Mouse (Mus musculus) thymus, postnatal 4 days (tissue): ENCODE data around the gene Gm26661.
A peak's percentile ranks its signal among the peaks of the same experiment; 100 is the strongest.

Source experiments
- DNase-seq: peaks from one replicate; pipeline ENCODE4 v3.0.0; 2021

Gene Gm26661

DNA sequence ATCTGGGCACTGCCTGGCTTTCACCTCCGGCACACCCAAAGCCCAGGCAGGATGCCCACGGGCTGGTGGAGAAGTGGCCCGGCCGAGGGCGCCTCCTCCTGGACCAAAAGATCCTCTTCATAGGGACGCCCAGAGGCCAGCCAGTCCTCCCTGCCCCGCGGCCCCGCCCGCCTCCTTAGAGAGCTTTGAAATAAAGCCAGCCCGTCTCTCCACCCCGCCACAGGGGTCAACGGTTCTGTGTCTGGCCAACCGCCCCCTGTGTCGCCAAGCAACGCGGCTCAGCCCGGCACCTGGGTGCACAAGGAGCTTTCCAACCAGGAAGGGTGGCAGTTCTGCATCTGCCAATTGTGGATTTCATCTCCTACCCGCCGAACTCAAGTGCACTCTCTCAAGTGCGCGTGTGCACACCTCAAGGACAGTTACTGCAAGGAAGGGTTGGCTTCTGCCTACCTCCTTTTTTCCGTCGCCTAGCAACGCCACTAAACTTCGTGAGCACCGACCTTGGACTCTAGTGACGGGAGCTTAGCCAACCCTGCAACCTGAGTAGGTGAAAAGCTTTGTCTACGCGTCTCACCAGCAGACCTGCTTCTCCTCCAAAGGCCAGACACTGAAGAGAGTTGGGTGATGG, at the start of gene Gm26661:
Gene Gm26661, plus strand, starts transcription at position 56 of the 628 bp plus-strand sequence.
- peak; percentile 61 for DNase-seq

DNA sequence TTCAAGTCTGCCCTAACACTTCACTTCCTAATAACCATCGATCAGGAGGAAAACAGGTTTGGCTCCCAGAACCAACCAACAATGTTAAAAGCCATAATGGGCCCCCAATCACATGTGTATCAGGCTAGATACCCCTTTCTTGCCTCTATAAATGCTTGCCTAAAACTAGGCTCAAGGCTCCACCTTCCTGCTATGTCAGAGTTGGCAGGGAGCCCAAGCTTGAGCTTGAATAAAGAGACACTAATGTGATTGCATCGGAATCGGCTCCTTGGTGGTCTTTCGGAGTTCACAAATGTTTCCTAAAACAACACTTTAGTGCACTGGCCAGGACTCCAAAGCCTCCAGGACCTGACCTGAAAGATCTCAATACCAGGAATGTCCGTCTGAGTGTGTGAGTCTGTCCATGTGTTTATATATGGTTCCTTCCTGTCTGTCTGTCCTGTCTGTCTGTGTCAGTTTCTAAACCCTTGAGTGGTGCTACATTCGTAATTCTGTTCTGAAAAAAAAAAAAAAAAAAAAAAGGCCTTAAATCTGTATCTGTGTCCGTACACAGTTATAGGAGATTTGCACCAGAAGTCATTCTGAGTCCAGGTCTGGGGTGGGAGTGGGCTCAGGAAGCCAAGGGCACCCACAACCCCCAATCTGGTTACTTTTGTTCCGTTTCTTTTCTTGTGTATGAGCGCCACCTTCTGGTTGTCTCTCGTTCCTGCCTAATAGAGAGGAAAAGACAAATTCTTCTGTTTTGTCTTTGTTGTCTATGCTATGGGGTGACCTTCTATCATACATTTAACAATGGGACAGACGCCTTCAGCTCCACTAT, 42.2 kb upstream of the Gm26661 start:
- peak; percentile 69 for DNase-seq

DNA sequence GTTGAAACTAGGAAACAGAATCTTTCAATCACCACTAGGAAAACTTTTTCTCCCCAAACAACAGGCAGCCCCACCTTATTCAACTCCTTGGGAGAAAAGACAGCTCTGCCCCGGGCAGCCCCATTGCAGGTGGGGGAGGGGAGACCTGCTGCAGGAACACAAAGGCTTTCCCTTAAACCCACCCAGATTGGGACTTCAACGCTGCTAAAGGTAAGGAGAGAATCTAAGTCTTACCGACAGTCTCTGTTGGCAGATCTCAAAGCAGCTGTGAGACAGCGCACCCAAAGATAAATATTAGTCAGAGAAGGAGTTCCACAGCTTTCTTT, 41.7 kb upstream of the Gm26661 start:
- peak; percentile 34 for DNase-seq

DNA sequence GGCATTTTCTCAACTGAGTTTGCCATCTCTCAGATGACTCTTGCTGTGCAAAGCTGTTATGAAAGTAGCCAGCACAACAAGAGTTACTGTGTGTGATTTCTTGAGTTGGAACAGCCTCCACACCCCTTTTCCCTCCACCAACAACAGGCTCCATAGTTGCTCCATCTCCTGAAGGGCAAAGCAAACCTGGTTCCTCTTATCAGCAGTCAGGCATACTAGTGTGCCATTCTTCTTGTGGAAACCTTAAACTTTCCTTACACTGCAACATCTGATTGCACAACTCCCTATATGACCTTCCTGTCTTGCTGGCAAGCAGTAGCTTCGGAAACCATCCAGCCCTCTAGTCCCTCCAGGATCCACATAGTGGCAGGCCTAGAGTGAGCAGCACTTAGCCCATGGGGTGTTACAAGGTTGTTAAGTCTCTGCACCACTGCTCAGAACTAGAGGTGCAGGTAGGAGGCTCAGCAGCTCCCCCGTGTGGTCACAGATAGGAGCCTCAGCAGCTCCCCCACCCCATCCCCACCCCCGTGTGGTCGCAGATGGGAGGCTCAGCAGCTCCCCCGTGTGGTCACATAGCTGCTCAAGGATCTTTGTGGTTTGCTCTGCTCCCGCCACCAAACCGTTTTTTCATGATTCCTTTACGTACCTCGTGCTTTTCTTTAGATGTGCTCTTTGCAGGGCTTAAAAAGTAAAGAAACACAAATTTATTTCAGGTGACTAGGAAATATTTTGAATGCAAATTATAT, 25.6 kb upstream of the Gm26661 start:
- DNase-seq: peak; percentile 98

DNA sequence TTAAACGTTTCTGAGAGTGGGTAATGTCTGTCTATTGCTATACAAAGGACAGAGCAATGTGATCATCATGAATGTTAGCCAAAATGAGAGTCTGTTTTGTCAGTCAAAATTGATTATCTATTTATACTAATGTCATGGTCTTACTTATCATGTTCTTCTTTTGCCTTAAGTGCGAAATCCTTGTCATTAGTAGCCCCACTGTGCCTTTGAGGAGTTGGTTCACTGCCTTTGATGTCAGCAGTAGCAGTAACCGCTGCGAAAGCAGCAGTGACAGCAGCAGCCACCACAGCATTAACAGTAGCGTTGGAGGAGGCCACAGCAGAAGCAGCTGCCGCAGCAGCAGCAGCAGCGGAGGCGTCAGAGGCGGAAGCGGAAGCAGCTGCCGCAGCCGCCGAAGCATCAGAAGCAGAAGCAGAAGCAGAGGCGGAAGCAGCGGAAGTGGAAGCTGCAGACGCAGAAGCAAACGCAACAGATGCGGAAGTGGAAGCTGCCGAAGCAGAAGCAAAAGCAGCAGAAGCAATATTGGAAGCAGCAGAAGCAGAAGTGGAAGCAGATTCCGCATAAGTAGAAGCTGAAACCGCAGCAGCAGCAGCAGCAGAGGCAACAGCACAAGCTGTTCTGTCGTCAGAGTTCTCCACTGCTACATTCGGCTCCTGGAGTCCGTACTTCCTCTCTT, 17.5 kb upstream of the Gm26661 start:
- peak; percentile 76 for DNase-seq

DNA sequence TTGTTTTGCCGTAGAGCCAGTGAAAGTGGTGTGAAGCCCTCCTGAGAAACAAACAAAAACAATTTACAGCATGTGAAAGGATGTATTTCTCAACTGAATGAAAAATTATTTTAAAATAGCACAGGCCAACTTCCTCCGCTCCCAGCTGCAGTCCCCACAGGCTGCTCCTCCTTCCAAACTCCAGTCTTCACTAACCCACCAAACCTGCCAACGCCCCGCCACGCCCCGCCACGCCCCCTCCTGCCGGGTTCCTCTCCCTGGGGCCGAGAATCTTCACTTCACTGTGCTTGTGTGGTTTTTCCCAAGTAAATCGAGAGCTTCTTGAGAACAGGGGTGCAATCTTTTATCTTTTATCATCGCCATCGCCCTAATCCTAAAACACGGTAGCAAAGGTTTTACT, 5.3 kb upstream of the Gm26661 start:
- peak; percentile 32 for DNase-seq

DNA sequence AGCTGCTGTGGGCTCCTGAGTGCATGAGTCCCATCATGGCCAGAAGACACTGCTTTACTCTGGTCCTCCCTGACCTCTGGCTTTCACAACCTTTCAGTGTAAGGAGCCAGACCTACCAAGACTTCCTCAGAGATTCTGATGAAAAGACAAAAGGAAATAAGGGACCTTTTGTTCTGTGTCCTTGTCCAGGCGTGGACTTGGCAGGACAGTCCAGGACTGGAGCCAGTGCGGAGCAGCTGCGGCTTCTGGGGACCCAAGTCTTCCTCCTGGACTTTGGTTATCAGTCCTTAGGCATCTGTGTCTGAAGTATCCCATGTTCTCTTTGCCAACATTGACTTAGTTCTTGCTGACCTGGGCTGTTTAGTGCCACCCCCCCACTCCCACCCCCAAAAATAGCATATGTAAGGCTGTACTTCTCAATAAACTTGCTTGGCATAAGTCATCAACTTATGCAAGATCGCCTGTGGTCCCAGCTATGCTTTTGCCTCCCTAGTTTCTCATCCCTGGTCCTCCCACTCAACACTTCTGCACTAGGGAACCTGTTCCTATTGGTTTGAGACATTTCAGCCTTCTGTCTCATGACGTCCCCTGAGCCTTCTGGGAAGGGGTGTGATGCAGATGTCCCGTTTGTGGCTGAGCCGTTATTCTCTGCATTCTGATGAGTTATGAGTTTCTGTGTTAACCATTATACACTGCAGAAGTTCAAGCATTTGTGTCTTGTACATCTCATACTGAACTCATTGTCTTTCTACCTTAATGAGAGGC, 1.9 kb upstream of the Gm26661 start:
- DNase-seq: no peak

DNA sequence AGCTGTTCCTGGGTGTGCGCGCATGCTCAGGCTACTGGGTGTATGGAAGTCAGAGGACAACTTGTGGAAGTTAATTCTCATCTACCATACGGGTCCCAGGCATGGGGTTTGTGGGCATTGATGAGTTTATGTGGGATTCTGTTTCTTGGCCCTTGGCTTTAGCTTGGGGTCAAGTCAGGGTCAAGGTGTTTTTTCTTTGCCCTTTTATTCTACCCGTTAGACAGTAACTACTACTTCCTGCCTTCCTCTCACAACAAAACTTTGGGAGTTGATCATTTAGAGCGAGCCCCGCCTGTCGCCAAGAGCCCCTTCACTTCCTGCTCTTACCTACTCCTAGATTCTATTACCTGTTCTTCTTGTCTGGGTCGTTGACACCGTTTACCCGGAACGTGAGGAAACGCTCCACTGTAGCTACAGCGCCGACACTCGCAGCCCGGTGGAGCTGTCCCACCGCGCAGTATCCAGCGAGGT, 291 bp upstream of the Gm26661 start:
- DNase-seq: no peak

DNA sequence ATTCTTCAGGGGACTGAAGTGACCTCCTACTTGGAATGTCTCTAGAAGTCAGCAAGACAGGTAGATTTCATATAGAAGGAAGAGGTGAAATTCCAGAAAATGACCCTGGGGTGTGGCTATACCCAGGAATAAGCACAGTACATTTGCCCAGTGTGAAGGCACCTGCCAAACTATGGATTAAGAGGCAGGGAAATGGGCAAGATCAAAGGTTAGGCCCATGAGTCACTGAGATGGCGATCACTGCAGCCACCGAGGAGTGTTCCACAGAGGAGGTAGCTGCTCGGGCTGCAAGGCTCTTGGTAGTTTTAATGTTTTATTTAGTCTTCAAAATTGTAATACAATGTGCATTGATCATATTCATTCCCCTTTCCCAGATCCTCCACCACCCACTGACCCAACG, 4.6 kb downstream of the Gm26661 start:
- DNase-seq: no peak

DNA sequence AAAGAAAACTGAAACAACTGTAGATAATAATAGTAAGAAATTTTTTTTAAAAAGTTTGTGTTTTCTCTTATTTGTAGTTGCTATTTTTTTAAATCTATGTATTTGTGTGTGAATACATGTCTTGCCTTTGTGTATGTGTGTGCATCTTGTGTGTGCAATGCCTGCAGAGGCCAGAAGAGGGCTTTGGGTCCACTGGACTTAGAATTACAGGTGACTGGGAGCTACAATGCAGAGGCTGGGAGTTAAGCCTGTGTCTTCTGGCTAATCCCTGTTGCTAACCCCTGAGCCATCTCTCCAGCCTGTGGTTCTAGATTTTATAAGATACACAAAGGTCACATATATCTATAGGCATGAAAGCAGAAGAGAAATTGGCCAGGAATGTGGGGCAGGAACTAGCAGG, 9.2 kb downstream of the Gm26661 start:
- DNase-seq: no peak

DNA sequence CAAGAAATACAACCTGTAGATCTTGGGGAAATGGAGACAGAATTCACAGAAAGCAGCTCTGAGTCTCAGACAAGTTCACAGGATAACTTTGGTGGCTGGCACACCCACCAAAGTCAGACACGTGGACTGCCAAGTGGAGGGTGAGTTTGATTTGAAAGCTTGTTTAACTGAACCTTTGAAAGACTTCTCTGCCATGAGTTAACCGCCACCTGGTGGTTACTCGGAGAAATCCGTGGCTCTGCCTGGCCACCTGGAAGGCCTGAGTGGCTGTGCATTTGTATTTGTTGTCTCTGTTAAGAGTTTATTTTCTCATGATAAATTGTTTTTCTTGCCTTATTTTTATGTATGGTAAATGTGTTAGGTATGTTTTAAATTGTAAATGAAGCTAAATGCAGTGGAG, 10.4 kb downstream of the Gm26661 start:
- peak; percentile 69 for DNase-seq

DNA sequence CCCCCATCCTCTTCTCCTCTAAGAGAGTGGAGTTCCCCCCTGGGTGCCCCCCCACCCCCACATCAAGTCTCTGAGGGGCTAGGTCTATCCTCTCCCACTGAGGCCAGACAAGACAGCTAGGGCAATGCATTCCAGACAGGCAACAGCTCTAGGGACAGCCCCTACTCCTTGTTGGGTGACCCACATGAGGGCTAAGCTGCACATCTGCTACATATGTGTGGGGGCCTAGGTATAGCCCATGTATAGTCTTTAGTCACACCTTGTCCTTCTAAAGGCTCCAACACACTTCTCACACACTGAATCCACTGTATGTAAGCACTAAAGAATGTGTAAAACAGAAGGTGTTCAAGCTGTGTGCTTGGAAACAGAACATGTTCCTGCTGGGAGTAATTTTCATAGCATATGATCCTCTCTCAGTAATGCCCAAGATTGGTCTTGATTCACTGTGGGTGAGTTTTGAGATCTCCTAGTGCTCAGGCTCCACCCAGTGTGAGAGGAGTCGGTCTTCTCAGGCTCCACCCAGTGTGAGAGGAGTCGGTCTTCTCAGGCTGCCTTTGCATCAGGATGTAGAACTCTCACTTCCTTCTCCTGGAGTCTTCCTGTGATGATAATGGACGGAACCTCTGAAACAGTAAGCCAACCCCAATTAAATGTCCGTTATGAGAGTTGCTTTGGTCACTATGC, 12.6 kb downstream of the Gm26661 start:
- DNase-seq: no peak

DNA sequence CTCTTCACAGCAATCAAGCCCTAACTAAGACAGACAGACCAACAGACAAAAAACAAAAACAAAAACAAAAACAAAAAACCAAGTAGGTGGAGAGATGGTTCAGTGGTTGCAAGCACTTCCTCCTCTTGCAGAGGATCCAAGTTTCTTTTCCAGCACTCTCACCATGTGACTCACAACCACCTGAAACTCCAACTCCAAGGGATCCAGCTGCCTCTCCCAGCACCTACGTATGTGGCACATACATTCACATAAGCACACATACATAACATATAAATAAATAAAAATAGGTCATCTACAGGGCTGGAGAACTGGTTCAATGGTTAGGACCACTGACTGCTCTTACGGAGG, 13.1 kb downstream of the Gm26661 start:
- DNase-seq: no peak

DNA sequence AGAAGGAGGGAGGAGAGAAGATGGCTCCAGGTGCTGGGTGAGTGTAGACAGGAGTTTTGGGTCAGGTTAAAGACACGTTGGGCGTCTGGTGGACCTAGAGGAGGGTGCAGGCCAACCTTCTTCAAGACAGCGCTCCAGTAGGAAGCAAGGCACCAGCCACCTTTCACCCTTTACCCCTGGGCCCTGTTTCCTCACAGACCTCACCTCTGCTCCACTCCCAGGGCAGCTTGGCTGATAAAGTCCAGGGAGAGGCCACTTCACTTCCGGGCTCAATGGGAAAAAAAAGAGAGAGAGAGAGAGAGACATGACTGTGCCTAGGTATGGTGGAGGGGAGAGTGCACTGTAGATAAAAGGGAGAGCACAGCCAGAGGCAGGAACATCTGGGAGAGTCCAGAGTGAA, 16.3 kb downstream of the Gm26661 start:
- no peak for DNase-seq

DNA sequence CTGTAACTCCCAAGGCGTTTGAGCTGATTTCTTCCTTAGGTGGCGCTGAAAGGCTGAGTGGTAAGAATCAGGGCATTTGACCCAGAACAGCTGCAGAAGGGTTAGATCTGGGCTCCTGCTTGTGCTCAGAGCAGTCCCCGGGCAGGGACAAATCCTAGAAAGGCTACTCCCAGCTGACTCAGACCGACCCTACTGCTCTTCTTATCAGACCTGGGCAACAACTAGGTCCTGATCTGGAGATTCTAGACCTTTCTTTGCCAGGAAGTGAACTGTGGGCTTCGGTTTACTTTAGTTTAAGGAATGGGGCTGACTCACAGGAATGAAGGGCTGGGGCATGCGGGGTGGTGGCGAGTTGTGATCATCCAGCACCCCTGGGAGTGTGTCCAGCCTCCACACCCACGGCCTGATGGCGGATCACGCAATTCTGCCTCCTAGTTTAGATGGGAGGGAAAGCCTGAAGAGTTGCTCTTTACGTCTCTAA, 17.2 kb downstream of the Gm26661 start:
- DNase-seq: no peak

DNA sequence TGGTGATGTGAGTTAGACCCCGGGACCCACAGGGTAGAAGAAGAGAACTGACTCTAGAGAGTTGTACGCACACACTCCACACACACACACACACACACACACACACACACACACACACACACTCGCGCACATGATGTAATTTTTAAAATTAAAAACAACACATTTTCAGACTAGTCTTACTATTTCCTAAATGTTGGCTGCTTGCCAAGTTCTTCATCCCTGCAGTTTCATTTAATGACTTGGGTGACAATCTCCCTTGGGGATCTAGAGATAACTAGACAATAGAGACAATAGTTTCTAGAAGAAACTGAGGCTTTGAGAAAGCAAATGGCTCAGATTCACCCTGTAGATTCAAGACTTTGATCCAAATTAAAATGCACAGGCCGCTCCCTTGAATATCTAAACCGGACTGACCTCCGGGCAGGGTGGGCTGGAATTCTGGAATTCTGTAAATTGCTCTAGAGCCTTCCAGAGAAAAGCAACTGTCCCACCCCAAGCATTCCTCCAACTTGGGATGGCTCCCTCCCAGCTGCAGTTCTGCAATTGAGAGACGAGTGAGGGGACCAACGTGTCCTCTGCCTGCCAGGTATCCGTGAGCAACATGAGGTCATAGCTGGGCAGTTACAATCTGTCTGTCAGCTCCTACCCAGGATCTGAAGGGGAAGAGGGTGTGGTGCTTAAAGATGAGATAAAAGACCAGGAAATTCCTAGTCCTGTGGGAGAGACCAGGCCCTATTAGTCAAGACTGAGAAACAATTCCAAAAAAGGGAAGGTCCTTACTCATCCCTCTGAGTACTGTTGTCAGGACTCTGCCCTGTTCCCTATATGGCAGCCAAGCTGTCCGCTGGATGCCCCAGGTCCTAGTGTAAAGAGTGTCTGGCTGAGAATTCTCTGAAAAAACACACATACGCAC, 17.9 kb downstream of the Gm26661 start:
- no peak for DNase-seq

DNA sequence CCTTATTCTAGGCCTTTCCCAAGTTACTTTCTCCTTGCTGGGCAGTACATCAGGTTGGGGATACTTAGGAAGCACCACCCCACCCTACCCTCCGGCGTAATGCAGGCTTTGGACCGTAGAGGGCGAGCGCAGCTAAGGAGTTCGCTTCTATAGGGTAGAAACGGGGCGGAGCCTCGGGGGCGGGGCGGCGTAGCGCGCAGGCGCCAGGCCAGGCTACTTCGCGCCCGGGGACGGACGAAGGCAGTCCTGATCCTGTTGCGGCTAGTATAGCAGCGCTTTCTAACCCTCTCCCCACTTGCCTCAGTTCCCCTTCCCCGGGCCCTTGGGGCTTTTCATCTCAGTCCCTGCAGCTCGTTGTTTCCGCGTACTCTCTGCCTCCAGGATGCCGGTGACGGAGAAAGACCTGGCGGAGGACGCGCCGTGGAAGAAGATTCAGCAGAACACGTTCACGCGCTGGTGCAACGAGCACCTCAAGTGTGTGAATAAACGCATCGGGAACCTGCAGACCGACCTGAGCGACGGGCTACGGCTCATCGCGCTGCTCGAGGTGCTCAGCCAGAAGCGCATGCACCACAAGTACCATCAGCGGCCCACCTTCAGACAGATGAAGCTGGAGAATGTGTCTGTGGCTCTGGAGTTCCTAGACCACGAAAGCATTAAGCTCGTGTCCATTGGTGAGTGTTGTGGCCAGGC, 26.5 kb downstream of the Gm26661 start, which contains the start of gene Flnb:
Gene Flnb, plus strand, starts transcription at position 188 of the 693 bp plus-strand sequence.
- DNase-seq: peak; percentile 99

DNA sequence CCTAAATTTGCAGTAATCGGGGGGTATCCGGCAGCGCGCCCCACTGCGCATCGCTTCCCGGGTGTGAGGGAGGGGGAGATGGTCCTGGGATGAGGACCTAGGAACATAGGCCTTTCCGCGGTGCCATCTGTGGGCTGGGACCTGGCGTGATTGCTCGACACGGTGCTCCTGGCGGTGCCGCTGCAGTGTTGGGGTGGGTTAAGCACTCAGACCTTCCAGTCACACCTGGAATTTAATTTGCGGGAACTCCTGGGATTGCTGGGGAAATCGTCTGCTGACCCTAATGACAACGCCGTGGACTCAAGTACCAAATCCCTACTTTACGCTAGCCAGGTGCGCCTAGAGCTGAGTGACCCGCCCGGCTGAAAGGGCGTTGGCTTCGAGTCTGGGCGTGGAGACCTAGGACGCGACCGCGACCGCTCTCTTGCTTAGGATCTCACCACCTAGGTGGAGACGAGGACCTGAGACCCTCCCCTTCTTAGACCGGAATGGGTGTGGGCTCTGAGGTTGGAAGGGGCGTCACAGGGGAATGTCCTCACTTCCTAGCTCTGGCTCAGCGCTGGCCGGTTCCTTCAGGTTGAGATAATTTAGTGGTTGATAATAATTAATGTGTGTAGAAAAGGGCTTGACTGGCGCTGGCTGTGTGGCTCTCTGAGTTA, 27.2 kb downstream of the Gm26661 start:
- DNase-seq: peak; percentile 48

DNA sequence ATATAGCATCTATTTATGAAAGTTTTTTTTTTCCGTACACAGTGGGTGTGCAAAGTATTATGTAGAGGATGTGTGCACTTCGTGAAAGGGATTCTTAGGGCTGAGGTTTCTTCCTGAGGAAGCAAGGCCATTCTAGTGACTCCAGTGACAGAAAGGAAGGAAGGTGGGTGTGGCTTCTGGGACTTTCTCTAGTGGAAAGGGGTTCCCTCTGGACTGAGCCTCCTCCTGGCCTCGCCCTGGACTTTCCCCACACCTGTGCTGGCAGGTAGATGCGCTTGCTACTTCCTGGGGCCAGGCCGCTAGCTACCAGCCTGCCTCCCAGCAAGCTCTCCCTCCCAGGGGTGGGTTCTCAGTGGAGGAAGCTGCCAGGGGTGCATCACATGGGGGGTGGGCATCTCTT, 28.1 kb downstream of the Gm26661 start:
- peak; percentile 18 for DNase-seq
